Mouse (Mus musculus) bone marrow macrophage, adult 2 months (primary cell): ENCODE data around the gene Zdhhc14. TPM values are rescaled to one million over a fixed set of nuclear protein-coding genes. Genes with fewer than 3 reads are reported as not detected.
A peak's percentile ranks its signal among the peaks of the same experiment; 100 is the strongest.

ENCODE experiments used
- H3K27ac ChIP-seq: 2 replicates; pipeline ENCODE4 v1.5.1; 2012; ENCODE audit warnings: low read depth, low read length; ENCODE audit not compliant: insufficient read depth
- H3K4me1 ChIP-seq: 2 replicates; pipeline ENCODE4 v1.6.1; 2012; ENCODE audit warnings: low read length; ENCODE audit not compliant: control insufficient read depth, insufficient read depth
- H3K4me3 ChIP-seq: 2 replicates; pipeline ENCODE4 v1.5.1; 2012; ENCODE audit warnings: mild to moderate bottlenecking, low read length, moderate library complexity; ENCODE audit not compliant: insufficient read depth
- CTCF ChIP-seq: IDR thresholded peaks from 2 replicates; pipeline ENCODE4 v1.5.1; 2012; ENCODE audit warnings: low read depth, mild to moderate bottlenecking, low read length, moderate library complexity
- POLR2A ChIP-seq: IDR thresholded peaks from 2 replicates; pipeline ENCODE4 v1.6.1; 2012; ENCODE audit warnings: mild to moderate bottlenecking, low read depth, low read length, borderline replicate concordance
- polyA plus RNA-seq: library from polyadenylated mRNA; stranded (reverse); fragments of >200 nt; gene quantifications from 2 replicates; pipeline ENCODE4 v1.2.4, GENCODE M21; 2012; ENCODE audit not compliant: missing spikeins, insufficient read depth, insufficient read length

The Zdhhc14 gene
- polyA plus RNA-seq, 1 experiment = 47.0 TPM

DNA sequence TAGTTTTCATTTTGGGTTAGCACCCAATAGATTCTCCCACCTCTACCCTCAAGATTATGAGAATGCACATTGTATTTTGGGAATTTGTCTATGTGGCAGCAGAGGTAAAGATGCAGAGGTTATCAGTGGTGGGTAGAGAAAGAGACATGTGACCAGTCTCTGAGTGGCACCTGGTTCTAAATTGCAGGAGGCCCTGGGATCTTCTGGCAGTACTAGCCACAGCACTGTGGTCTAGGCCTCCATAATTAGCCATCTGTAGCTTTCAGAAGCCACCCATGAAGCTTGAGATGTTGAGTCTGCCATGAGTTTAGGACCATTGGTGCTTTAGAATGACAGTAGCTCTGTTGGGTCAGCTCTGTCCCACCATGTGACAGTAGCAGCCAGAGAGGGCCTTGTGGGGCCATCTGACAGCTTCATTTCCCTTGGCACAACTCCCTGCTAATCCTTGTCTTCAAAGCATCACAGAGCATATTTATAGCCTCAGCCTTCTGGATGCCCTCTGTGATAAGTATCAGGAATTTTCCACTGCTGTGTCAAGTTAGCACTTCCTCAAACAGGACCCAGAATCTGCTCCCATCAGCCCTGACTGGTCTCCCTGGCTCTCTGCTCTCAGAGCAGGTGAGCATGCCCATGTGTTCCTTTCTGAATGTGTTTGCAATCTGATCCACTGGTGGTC, 80.5 kb downstream of the Zdhhc14 start:
- Histone ChIP-seq H3K4me3 (no peak overlapping the region), H3K4me1 (peaks cover 80% of the 10 kb centered on the region), H3K27ac (peak overlapping the region; percentile 98)
- TF ChIP-seq CTCF = no peak
- no peak for TF ChIP-seq POLR2A

DNA sequence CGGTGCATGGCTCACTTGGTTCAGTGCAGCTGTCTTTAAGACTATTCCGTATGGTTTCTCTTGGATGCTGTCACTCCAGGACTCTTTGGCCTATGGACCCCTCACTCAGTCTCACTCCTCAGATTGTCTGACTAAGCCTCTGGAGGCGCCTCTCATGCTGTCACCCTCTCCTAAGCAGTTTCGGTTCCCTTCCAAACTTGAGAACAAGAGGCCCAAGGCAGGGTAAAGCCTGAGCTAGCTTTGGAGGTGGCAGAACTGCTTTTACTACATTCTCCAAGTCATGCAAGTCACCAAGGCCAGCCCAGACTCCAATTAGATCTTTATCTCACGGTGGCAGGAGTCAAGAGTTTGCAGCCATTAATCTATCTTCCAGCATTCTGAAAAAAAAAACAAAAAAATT, 82.3 kb downstream of the Zdhhc14 start:
- no peak for TF ChIP-seq POLR2A
- TF ChIP-seq CTCF = no peak
- Histone ChIP-seq H3K4me3 (no peak overlapping the region), H3K4me1 (peaks cover 79% of the 10 kb centered on the region), H3K27ac (peak overlapping the region; percentile 96)

- Histone ChIP-seq H3K4me1 (peaks cover 72% of the 10 kb centered on the region), H3K4me3 (no peak overlapping the region), H3K27ac (peak overlapping the region; percentile 96)
- no peak for TF ChIP-seq POLR2A
- no peak for TF ChIP-seq CTCF
These were observed 83.2 kb downstream of the Zdhhc14 start for GRCm38 (mm10) chr17:5575518-5575917.

DNA sequence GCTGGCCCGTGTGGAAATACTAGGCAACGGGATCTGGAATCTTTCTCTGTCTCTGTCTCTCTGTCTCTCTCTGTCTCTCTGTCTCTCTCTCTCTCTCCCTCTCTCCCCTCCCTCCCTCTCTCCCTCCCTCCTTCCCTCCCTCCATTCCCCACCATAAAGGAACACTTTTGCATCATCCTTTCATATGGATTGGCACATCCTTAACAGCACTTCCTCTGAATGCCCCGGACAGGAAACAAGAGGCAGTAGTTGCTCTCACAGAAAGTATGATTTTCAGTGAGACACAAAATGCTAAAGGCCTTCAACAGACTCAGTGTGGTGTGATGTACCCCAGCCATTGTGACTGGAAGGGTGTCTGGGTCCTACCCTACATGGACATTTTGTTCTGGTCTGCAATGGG, 89.9 kb downstream of the Zdhhc14 start:
- TF ChIP-seq POLR2A (no peak), CTCF (no peak)
- Histone ChIP-seq H3K4me3 (no peak overlapping the region), H3K27ac (peak overlapping the region; percentile 48), H3K4me1 (peaks cover 38% of the 10 kb centered on the region)

- TF ChIP-seq CTCF (no peak), POLR2A (no peak)
- Histone ChIP-seq H3K27ac (peak overlapping the region; percentile 16; the same call in 1 of the 2 replicates), H3K4me3 (no peak overlapping the region), H3K4me1 (peaks cover 31% of the 10 kb centered on the region)
These were observed 90.6 kb downstream of the Zdhhc14 start for GRCm38 (mm10) chr17:5582937-5583336.

- TF ChIP-seq POLR2A (no peak), CTCF (no peak)
- H3K27ac ChIP-seq = no peak overlapping the region
- no peak overlapping the region for H3K4me3 ChIP-seq
- H3K4me1 ChIP-seq = peaks cover 26% of the 10 kb centered on the region
These were observed 91.3 kb downstream of the Zdhhc14 start for GRCm38 (mm10) chr17:5583472-5584145.

GRCm38 (mm10) chr17:5591604-5592209, 99.3 kb downstream of the Zdhhc14 start:
- peak overlapping the region; percentile 92 for H3K27ac ChIP-seq
- TF ChIP-seq POLR2A = no peak
- no peak for TF ChIP-seq CTCF
- H3K4me1 ChIP-seq = peaks cover 48% of the 10 kb centered on the region
- H3K4me3 ChIP-seq = peak overlapping the region; percentile 1; the same call in 1 of the 2 replicates

- peaks cover 55% of the 10 kb centered on the region for H3K4me1 ChIP-seq
- TF ChIP-seq POLR2A (no peak), CTCF (no peak)
- peak overlapping the region; percentile 92 for H3K27ac ChIP-seq
- H3K4me3 ChIP-seq = no peak overlapping the region
These were observed 100.7 kb downstream of the Zdhhc14 start for GRCm38 (mm10) chr17:5593071-5593470.

DNA sequence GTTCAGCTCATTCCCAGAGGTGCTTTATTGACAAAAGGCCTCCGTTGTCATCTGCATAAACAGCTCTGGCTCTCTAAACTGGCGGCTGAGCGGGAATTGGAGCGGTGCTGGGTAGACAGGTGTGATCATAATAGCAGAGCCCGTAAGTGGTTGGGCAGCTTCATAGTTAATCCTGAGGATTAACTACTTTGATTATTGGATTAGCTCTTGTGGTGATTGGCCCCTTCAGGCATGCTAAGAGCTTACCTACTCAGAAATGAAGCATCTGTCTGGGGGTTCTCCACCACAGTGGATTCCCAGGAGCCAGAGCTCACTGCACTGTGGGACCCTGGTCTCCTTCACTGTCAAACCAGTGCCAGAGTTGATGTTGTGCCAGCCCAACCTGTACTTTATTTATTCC, 102.7 kb downstream of the Zdhhc14 start:
- Histone ChIP-seq H3K4me1 (peaks cover 43% of the 10 kb centered on the region), H3K4me3 (no peak overlapping the region), H3K27ac (no peak overlapping the region)
- no peak for TF ChIP-seq CTCF
- no peak for TF ChIP-seq POLR2A

GRCm38 (mm10) chr17:5596490-5596889, 104.1 kb downstream of the Zdhhc14 start:
- TF ChIP-seq POLR2A (no peak), CTCF (no peak)
- H3K4me1 ChIP-seq = peaks cover 51% of the 10 kb centered on the region

GRCm38 (mm10) chr17:5598999-5599398, 106.6 kb downstream of the Zdhhc14 start:
- no peak overlapping the region for H3K4me3 ChIP-seq
- no peak for TF ChIP-seq POLR2A
- no peak for TF ChIP-seq CTCF
- H3K4me1 ChIP-seq = peaks cover 45% of the 10 kb centered on the region
- H3K27ac ChIP-seq = no peak overlapping the region

More at GRCm38 (mm10) chr17:5596490-5596889, 104.1 kb downstream of the Zdhhc14 start:
- Histone ChIP-seq H3K4me3 (no peak overlapping the region), H3K27ac (peak overlapping the region; percentile 55)
